Mouse (Mus musculus): ENCODE measurements at regions not wholly inside any gene's neighbourhood (a gene's known extent, or its start where the extent isn't known, plus 50 kb on each side); places are given as distances from the start of the nearest gene placed in this dataset.

DNA sequence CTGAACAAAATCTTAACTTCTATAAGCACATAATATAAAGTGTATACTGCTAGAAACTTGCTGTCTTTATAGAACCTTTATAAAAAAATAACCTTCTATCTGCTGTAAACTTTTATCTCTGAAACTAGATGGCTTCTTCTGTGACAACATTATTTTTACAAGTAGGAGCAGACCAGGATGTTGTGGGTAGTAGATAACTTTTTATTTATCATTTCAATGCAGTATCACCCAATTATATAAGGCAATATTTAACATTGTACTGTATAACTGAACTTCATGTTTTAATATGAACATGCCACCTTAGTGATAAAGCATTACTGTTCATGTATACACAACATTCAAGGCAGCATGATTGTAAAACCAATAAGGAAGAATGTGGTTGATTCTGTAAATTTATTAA, 5024.1 kb upstream of the Gm7489 start:
- TF ChIP-seq POLR2AphosphoS2 (IDR thresholded peaks at IDR 0.05; ENCODE audit: insufficient read length, low read depth) (no peak), REST (IDR thresholded peaks at IDR 0.05; ENCODE audit: insufficient read depth, insufficient read length) (no peak), MAX (IDR thresholded peaks at IDR 0.05; ENCODE audit: low read depth) (no peak), USF1 (IDR thresholded peaks at IDR 0.05; ENCODE audit: low read depth) (no peak), CEBPB (IDR thresholded peaks at IDR 0.05; ENCODE audit: insufficient read depth, poor library complexity, severe bottlenecking) (no peak), MYOD1 (IDR thresholded peaks at IDR 0.05; ENCODE audit: control insufficient read depth in 1 of 3, insufficient read length in 2 of 3, low read depth in 2 of 3) (no peak), POLR2A (IDR thresholded peaks at IDR 0.05; ENCODE audit: insufficient read length, low read depth) (no peak), TCF3 (IDR thresholded peaks at IDR 0.05; ENCODE audit: insufficient read length, low read depth) (no peak), SRF (IDR thresholded peaks at IDR 0.05; ENCODE audit: control insufficient read depth, insufficient read length, low read depth) (no peak), MYOG (IDR thresholded peaks at IDR 0.05; ENCODE audit: control insufficient read depth in 1 of 3, insufficient read depth in 1 of 3, insufficient read length in 2 of 3, low read depth in 2 of 3) (no peak), TCF12 (IDR thresholded peaks at IDR 0.05; ENCODE audit: insufficient read depth, poor library complexity, severe bottlenecking) (no peak)
- no peak overlapping the region for H3K4me2 ChIP-seq (ENCODE audit: low read depth)
- H3K4me3 ChIP-seq, result no peak overlapping the region

DNA sequence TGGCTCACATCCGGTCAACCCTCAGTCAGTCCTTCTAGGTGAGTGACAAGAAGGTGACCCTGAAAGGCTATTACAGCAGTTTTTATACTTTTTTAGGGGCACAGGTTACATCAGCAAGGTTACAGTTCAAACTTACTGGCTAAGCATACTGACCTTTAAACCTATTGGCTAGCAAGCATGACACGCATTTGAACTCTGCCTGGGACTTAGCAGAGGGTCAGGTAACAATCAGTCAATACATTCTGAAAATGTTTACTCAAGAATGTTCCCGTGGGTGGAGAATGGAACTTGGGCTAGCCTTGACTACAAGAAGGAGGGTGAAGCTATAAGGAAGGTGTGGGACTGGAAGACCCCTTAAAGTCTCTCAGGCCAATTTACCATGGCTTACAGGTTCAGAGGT, 4986.2 kb upstream of the Gm7489 start:
- no peaks in the 10 kb centered on the region for H3K79me2 ChIP-seq (ENCODE audit: control insufficient read depth, insufficient read depth)
- H3K4me2 ChIP-seq (ENCODE audit: low read depth), result no peak overlapping the region
- H3K27me3 ChIP-seq (ENCODE audit: control insufficient read depth, insufficient read depth, insufficient read length), result no peaks in the 10 kb centered on the region
- H3K4me3 ChIP-seq, result no peak overlapping the region
- H3ac ChIP-seq (ENCODE audit: control insufficient read depth, insufficient read length), result no peak overlapping the region
- no peaks in the 10 kb centered on the region for H3K36me3 ChIP-seq (ENCODE audit: control insufficient read depth, insufficient read depth)
- TF ChIP-seq POLR2AphosphoS2 (IDR thresholded peaks at IDR 0.05; ENCODE audit: insufficient read length, low read depth) (no peak), MAX (IDR thresholded peaks at IDR 0.05; ENCODE audit: low read depth) (no peak), TCF12 (IDR thresholded peaks at IDR 0.05; ENCODE audit: insufficient read depth, poor library complexity, severe bottlenecking) (no peak), E2F4 (IDR thresholded peaks at IDR 0.05; ENCODE audit: insufficient read depth) (no peak), REST (IDR thresholded peaks at IDR 0.05; ENCODE audit: insufficient read depth, insufficient read length) (no peak), MYOD1 (IDR thresholded peaks at IDR 0.05; ENCODE audit: control insufficient read depth in 1 of 3, insufficient read length in 2 of 3, low read depth in 2 of 3) (no peak), USF1 (IDR thresholded peaks at IDR 0.05; ENCODE audit: low read depth) (no peak), MYOG (IDR thresholded peaks at IDR 0.05; ENCODE audit: control insufficient read depth in 1 of 3, insufficient read depth in 1 of 3, insufficient read length in 2 of 3, low read depth in 2 of 3) (no peak), SRF (IDR thresholded peaks at IDR 0.05; ENCODE audit: control insufficient read depth, insufficient read length, low read depth) (no peak), POLR2A (IDR thresholded peaks at IDR 0.05; ENCODE audit: insufficient read length, low read depth) (no peak), TCF3 (IDR thresholded peaks at IDR 0.05; ENCODE audit: insufficient read length, low read depth) (no peak), CEBPB (IDR thresholded peaks at IDR 0.05; ENCODE audit: insufficient read depth, poor library complexity, severe bottlenecking) (no peak)

More for the DNA sequence above, 5024.1 kb upstream of the Gm7489 start:
- H3ac ChIP-seq (ENCODE audit: control insufficient read depth, insufficient read length), result no peak overlapping the region
- H3K27me3 ChIP-seq (ENCODE audit: control insufficient read depth, insufficient read depth, insufficient read length), result no peaks in the 10 kb centered on the region
- H3K36me3 ChIP-seq (ENCODE audit: control insufficient read depth, insufficient read depth), result no peaks in the 10 kb centered on the region
- H3K79me2 ChIP-seq (ENCODE audit: control insufficient read depth, insufficient read depth), result no peaks in the 10 kb centered on the region

DNA sequence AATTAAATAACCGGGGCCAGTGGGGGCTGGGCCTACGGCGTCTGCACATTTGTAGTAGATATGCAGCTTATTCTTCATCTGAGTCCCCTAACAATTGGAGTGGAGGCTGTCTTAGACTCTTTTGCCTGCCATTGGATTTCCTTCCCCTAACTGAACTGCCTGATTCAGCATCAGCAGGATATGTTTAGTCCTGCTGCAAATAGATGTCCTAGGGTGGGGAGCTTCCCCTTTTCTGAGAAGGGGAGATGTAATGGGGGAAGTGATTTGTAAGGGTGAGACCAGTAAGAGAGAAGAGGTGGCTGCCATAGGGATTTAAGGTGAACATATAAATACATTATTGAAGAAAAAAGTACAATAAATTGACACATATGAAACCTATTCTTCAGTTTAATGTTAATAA, 4980.0 kb upstream of the Gm7489 start:
- H3K4me3 ChIP-seq, result no peak overlapping the region
- H3ac ChIP-seq (ENCODE audit: control insufficient read depth, insufficient read length), result no peak overlapping the region
- H3K27me3 ChIP-seq (ENCODE audit: control insufficient read depth, insufficient read depth, insufficient read length), result no peaks in the 10 kb centered on the region
- no peaks in the 10 kb centered on the region for H3K36me3 ChIP-seq (ENCODE audit: control insufficient read depth, insufficient read depth)
- H3K4me2 ChIP-seq (ENCODE audit: low read depth), result no peak overlapping the region
- TF ChIP-seq TCF3 (IDR thresholded peaks at IDR 0.05; ENCODE audit: insufficient read length, low read depth) (no peak), POLR2AphosphoS2 (IDR thresholded peaks at IDR 0.05; ENCODE audit: insufficient read length, low read depth) (no peak), REST (IDR thresholded peaks at IDR 0.05; ENCODE audit: insufficient read depth, insufficient read length) (no peak), E2F4 (IDR thresholded peaks at IDR 0.05; ENCODE audit: insufficient read depth) (no peak), CEBPB (IDR thresholded peaks at IDR 0.05; ENCODE audit: insufficient read depth, poor library complexity, severe bottlenecking) (no peak), POLR2A (IDR thresholded peaks at IDR 0.05; ENCODE audit: insufficient read length, low read depth) (no peak), MYOG (IDR thresholded peaks at IDR 0.05; ENCODE audit: control insufficient read depth in 1 of 3, insufficient read depth in 1 of 3, insufficient read length in 2 of 3, low read depth in 2 of 3) (no peak), MAX (IDR thresholded peaks at IDR 0.05; ENCODE audit: low read depth) (no peak), MYOD1 (IDR thresholded peaks at IDR 0.05; ENCODE audit: control insufficient read depth in 1 of 3, insufficient read length in 2 of 3, low read depth in 2 of 3) (no peak), USF1 (IDR thresholded peaks at IDR 0.05; ENCODE audit: low read depth) (no peak), SRF (IDR thresholded peaks at IDR 0.05; ENCODE audit: control insufficient read depth, insufficient read length, low read depth) (no peak)
- H3K79me2 ChIP-seq (ENCODE audit: control insufficient read depth, insufficient read depth), result no peaks in the 10 kb centered on the region

GRCm38 (mm10) chr15:48925940-48926339, 4958.8 kb upstream of the Gm7489 start:
- Histone ChIP-seq H3K4me3 (no peak overlapping the region), H3K36me3 (ENCODE audit: control insufficient read depth, insufficient read depth) (no peaks in the 10 kb centered on the region), H3ac (ENCODE audit: control insufficient read depth, insufficient read length) (no peak overlapping the region), H3K79me2 (ENCODE audit: control insufficient read depth, insufficient read depth) (no peaks in the 10 kb centered on the region), H3K27me3 (ENCODE audit: control insufficient read depth, insufficient read depth, insufficient read length) (no peaks in the 10 kb centered on the region), H3K4me2 (ENCODE audit: low read depth) (no peak overlapping the region)
- TF ChIP-seq REST (IDR thresholded peaks at IDR 0.05; ENCODE audit: insufficient read depth, insufficient read length) (no peak), MYOG (IDR thresholded peaks at IDR 0.05; ENCODE audit: control insufficient read depth in 1 of 3, insufficient read depth in 1 of 3, insufficient read length in 2 of 3, low read depth in 2 of 3) (no peak), USF1 (IDR thresholded peaks at IDR 0.05; ENCODE audit: low read depth) (no peak), TCF12 (IDR thresholded peaks at IDR 0.05; ENCODE audit: insufficient read depth, poor library complexity, severe bottlenecking) (no peak), POLR2A (IDR thresholded peaks at IDR 0.05; ENCODE audit: insufficient read length, low read depth) (no peak), CEBPB (IDR thresholded peaks at IDR 0.05; ENCODE audit: insufficient read depth, poor library complexity, severe bottlenecking) (no peak), MYOD1 (IDR thresholded peaks at IDR 0.05; ENCODE audit: control insufficient read depth in 1 of 3, insufficient read length in 2 of 3, low read depth in 2 of 3) (no peak), MAX (IDR thresholded peaks at IDR 0.05; ENCODE audit: low read depth) (no peak)

Measured in myocyte (in vitro differentiated cells).